Mouse (Mus musculus) lung, adult 2 months (tissue): Measurements from ENCODE around the gene Vmn1r217.

ENCODE experiments used
- CTCF ChIP-seq: fragments of 200-500 bp; IDR thresholded peaks from 2 replicates; pipeline ENCODE4 v1.5.1; 2011; ENCODE audit warnings: mild to moderate bottlenecking, low read length, control low read depth; ENCODE audit not compliant: insufficient read depth
- POLR2A ChIP-seq: fragments of 200-500 bp; IDR thresholded peaks from 2 replicates; pipeline ENCODE4 v1.6.1; 2011; ENCODE audit warnings: low read depth, mild to moderate bottlenecking, control low read depth, low read length, borderline replicate concordance; ENCODE audit errors: extremely low read depth

DNA sequence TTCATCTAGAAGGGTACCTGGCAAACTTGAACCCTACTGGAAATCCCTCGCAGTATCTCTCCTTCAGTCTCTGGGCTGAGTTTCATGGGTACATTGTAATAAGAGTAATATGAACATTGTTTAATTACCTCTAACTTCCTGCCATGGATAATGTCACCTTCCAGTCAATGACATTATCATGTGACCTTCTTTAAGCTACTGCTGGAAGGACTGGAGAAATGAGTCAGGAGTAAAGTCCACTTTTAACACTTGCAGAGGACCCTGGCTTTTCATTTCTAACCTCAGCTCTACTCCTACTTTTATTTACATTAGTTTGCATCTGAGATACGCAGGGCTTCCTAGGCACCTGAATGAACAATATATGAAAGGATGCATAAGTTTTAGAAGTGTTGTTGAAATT lies 2.6 kb upstream of the Vmn1r217 start:
- no peak for TF ChIP-seq CTCF
- no peak for TF ChIP-seq POLR2A
